14 mouse cellular contexts compared by ENCODE assay signal in the genomic region with DNA sequence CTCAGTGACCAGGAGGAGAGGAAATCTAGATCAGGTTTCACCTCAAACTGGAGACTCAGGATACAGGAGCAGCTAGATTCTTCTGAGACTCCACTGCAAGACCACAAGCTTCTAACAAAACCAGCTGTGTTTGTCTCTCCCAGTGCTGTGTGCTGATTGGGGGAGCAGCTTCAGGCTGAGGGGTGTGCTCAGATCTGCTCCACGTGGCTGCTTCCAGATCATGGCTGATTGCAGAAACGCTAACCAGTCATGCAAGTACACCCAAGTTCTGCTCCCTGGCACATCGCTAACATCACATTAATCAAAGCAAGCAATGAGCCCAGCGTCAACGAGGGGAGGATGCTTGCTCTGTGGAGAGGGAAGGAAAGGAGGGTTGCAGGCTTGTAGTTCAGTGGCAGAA.
DNase-seq lines count a peak whose midpoint lies in the region; ATAC-seq and TF ChIP-seq lines count a peak whose summit lies in the region.
"Had no signal": no experiment of that assay in that cellular context is flagged by ENCODE, and none has a peak within 500 bp of the region (broad histone marks: within the 10 kb centered on the region; RNA-seq: fewer than 3 reads in every experiment).

No protein-coding gene starts in this region.

- no peak for DNase-seq in forebrain, postnatal 0 days
- no peak for DNase-seq in forebrain, embryonic 10.5 days (ENCODE audit: extremely low spot score, low spot score)
- no peak for DNase-seq in lung, adult 2 months
- DNase-seq in heart, postnatal 14 days = no peak
- no peak for DNase-seq in cerebellum, adult 11-12 months
- DNase-seq: adrenal gland, postnatal 36 days; cerebellum, postnatal 25 days; gastrocnemius, adult 2 months had no signal

- H3K4me3 ChIP-seq in forebrain, postnatal 0 days (ENCODE audit: low read depth, low read length) = no peak overlapping the region
- no peak overlapping the region for H3K4me3 ChIP-seq in forebrain, embryonic 10.5 days
- H3K4me3 ChIP-seq in lung, embryonic 15.5 days = no peak overlapping the region
- H3K4me3 ChIP-seq in lung, adult 2 months (replicated peaks; ENCODE audit: extremely low read depth, low read depth, low read length) = no peak overlapping the region
- H3K4me3 ChIP-seq in embryonic facial prominence, embryonic 12.5 days = no peak overlapping the region
- no peak overlapping the region for H3K4me3 ChIP-seq in stomach, embryonic 15.5 days (replicated peaks)
- H3K4me3 ChIP-seq: gastrocnemius, adult 2 months; liver, embryonic 12.5 days; myocyte had no signal

- 37% methylated on average over 5 of the region's 5 CpGs for WGBS in forebrain, postnatal 0 days
- WGBS in forebrain, embryonic 10.5 days = 72% methylated on average over 5 of the region's 5 CpGs
- WGBS in lung, embryonic 15.5 days = 7% methylated on average over 5 of the region's 5 CpGs
- 13% methylated on average over 5 of the region's 5 CpGs for WGBS in lung, adult 2 months
- 29% methylated on average over 5 of the region's 5 CpGs for WGBS in embryonic facial prominence, embryonic 12.5 days
- WGBS in stomach, embryonic 15.5 days = 6% methylated on average over 5 of the region's 5 CpGs

- peak; percentile 75 for ATAC-seq in forebrain, postnatal 0 days
- ATAC-seq in lung, embryonic 15.5 days (ENCODE audit: borderline replicate concordance, extremely low read depth, low FRiP score, low TSS enrichment) = peak; percentile 52; the same call in 1 of the 2 replicates
- ATAC-seq in embryonic facial prominence, embryonic 12.5 days (ENCODE audit: insufficient number of reproducible peaks, insufficient read depth, low FRiP score, low TSS enrichment) = peak; percentile 89
- peak; percentile 39; the same call in 1 of the 2 replicates for ATAC-seq in stomach, embryonic 15.5 days (ENCODE audit: insufficient read depth, low FRiP score, low read depth)
- ATAC-seq: inflammation-experienced regulatory T-cells, adult 6 months; liver, embryonic 12.5 days had no signal

- no peaks in the 10 kb centered on the region for H3K9me3 ChIP-seq in forebrain, postnatal 0 days (ENCODE audit: low read length)
- H3K9me3 ChIP-seq in forebrain, embryonic 10.5 days = no peaks in the 10 kb centered on the region
- no peaks in the 10 kb centered on the region for H3K9me3 ChIP-seq in lung, embryonic 15.5 days
- no peaks in the 10 kb centered on the region for H3K9me3 ChIP-seq in embryonic facial prominence, embryonic 12.5 days
- no peaks in the 10 kb centered on the region for H3K9me3 ChIP-seq in stomach, embryonic 15.5 days
- H3K9me3 ChIP-seq: liver, embryonic 12.5 days had no signal

- H3K36me3 ChIP-seq in forebrain, postnatal 0 days (ENCODE audit: insufficient read depth) = no peaks in the 10 kb centered on the region
- H3K36me3 ChIP-seq in forebrain, embryonic 10.5 days (replicated peaks) = no peaks in the 10 kb centered on the region
- no peaks in the 10 kb centered on the region for H3K36me3 ChIP-seq in lung, embryonic 15.5 days
- H3K36me3 ChIP-seq in embryonic facial prominence, embryonic 12.5 days = no peaks in the 10 kb centered on the region
- H3K36me3 ChIP-seq in stomach, embryonic 15.5 days = no peaks in the 10 kb centered on the region
- H3K36me3 ChIP-seq: liver, embryonic 12.5 days had no signal

- intact Hi-C loops in heart, postnatal 14 days (cut with DNase I) = no loop called here

- no peak overlapping the region for H3K9ac ChIP-seq in forebrain, postnatal 0 days
- H3K9ac ChIP-seq in lung, embryonic 15.5 days = no peak overlapping the region
- H3K9ac ChIP-seq in embryonic facial prominence, embryonic 12.5 days = no peak overlapping the region
- H3K9ac ChIP-seq in stomach, embryonic 15.5 days = no peak overlapping the region
- H3K9ac ChIP-seq: liver, embryonic 12.5 days had no signal

- H3K4me2 ChIP-seq in forebrain, postnatal 0 days (ENCODE audit: low read depth) = no peak overlapping the region
- H3K4me2 ChIP-seq in lung, embryonic 15.5 days = no peak overlapping the region
- H3K4me2 ChIP-seq in embryonic facial prominence, embryonic 12.5 days (replicated peaks) = no peak overlapping the region
- no peak overlapping the region for H3K4me2 ChIP-seq in stomach, embryonic 15.5 days
- H3K4me2 ChIP-seq: liver, embryonic 12.5 days had no signal

- H3K4me1 ChIP-seq in forebrain, postnatal 0 days (ENCODE audit: insufficient read depth) = no peaks in the 10 kb centered on the region
- peaks cover 24% of the 10 kb centered on the region for H3K4me1 ChIP-seq in forebrain, embryonic 10.5 days
- H3K4me1 ChIP-seq in lung, embryonic 15.5 days = peaks cover 11% of the 10 kb centered on the region
- H3K4me1 ChIP-seq in lung, adult 2 months (ENCODE audit: control insufficient read depth, insufficient read depth, low read length) = no peaks in the 10 kb centered on the region
- peaks cover 20% of the 10 kb centered on the region for H3K4me1 ChIP-seq in embryonic facial prominence, embryonic 12.5 days
- H3K4me1 ChIP-seq in stomach, embryonic 15.5 days = peaks cover 16% of the 10 kb centered on the region; the same call in 1 of the 2 replicates

- H3K27me3 ChIP-seq in forebrain, postnatal 0 days (ENCODE audit: insufficient read depth, low read length) = peaks cover 3% of the 10 kb centered on the region; the same call in 1 of the 2 replicates
- peaks cover 87% of the 10 kb centered on the region for H3K27me3 ChIP-seq in forebrain, embryonic 10.5 days (ENCODE audit: poor library complexity, severe bottlenecking)
- H3K27me3 ChIP-seq in lung, embryonic 15.5 days = no peaks in the 10 kb centered on the region
- no peaks in the 10 kb centered on the region for H3K27me3 ChIP-seq in embryonic facial prominence, embryonic 12.5 days
- H3K27me3 ChIP-seq in stomach, embryonic 15.5 days (replicated peaks) = no peaks in the 10 kb centered on the region
- H3K27me3 ChIP-seq: liver, embryonic 12.5 days had no signal

- H3K27ac ChIP-seq in forebrain, postnatal 0 days (ENCODE audit: low read depth, low read length) = 0 out of 2 replicates have a peak overlapping the region, but pooled peaks have one; percentile 29
- no peak overlapping the region for H3K27ac ChIP-seq in forebrain, embryonic 10.5 days
- H3K27ac ChIP-seq in lung, embryonic 15.5 days = no peak overlapping the region
- H3K27ac ChIP-seq in embryonic facial prominence, embryonic 12.5 days = peak overlapping the region; percentile 36; the same call in 1 of the 2 replicates
- no peak overlapping the region for H3K27ac ChIP-seq in stomach, embryonic 15.5 days
- H3K27ac ChIP-seq: gastrocnemius, adult 2 months; liver, embryonic 12.5 days had no signal

- TF ChIP-seq POLR2A in lung, adult 2 months (IDR thresholded peaks at IDR 0.05; ENCODE audit: borderline replicate concordance, extremely low read depth, low read depth, low read length) = no peak

- no peak for TF ChIP-seq CTCF in forebrain, postnatal 0 days (IDR thresholded peaks at IDR 0.05; ENCODE audit: low read depth)
- TF ChIP-seq CTCF in lung, adult 2 months (IDR thresholded peaks at IDR 0.05; ENCODE audit: insufficient read depth, low read length) = no peak

Comparison
In these comparisons a context has a peak if more than half of its experiments do, and no peak if none do; other contexts are left out.
1. H3K27ac ChIP-seq: peak in forebrain, postnatal 0 days (single experiment) and embryonic facial prominence, embryonic 12.5 days (single experiment); none in forebrain, embryonic 10.5 days (single experiment), lung, embryonic 15.5 days (single experiment) and stomach, embryonic 15.5 days (single experiment).
2. ATAC-seq: peak in every context shown above with its lines; median percentile 89 in embryonic facial prominence, embryonic 12.5 days; 75 in forebrain, postnatal 0 days; 52 in lung, embryonic 15.5 days; 39 in stomach, embryonic 15.5 days.